Mouse (Mus musculus): ENCODE data around the gene Ciao2b.

- no peak for TF ChIP-seq CTCF (IDR thresholded peaks at IDR 0.05; ENCODE audit: control insufficient read depth, insufficient read depth, insufficient replicate concordance, low read depth, low read length)
- TF ChIP-seq POLR2A (IDR thresholded peaks at IDR 0.05; ENCODE audit: control insufficient read depth, low read depth, low read length): no peak
Measured at GRCm38 (mm10) chr8:104595773-104596536, 45.8 kb downstream of the Ciao2b start.

Data from testis, adult 2 months (tissue).